Mouse (Mus musculus) liver, embryonic 16.5 days (tissue): ENCODE data around the gene Ampd1. TPM values are rescaled to one million over a fixed set of nuclear protein-coding genes. Genes with fewer than 3 reads are reported as not detected.

Experiments
- ATAC-seq: fragments of 200-750 bp; cut with Nextera tagmentation; 2 replicates; pipeline ENCODE4 v1.8.0; 2017; ENCODE audit warnings: low read depth, mild to moderate bottlenecking, moderate number of reproducible peaks, moderate library complexity
- H3K27ac ChIP-seq: fragments of 300-500 bp; sonication (generic); 2 replicates; pipeline ENCODE4 v1.5.1; 2014; ENCODE audit warnings: mild to moderate bottlenecking, low read length
- H3K27me3 ChIP-seq: fragments of 300-500 bp; sonication (generic); 2 replicates; pipeline ENCODE4 v1.6.1; 2014; ENCODE audit warnings: low read depth, low read length, mixed read lengths; ENCODE audit not compliant: control insufficient read depth, insufficient read depth
- H3K36me3 ChIP-seq: fragments of 300-500 bp; sonication (generic); 2 replicates; pipeline ENCODE4 v1.6.1; 2014; ENCODE audit warnings: mild to moderate bottlenecking; ENCODE audit not compliant: control insufficient read depth, insufficient read depth
- H3K4me1 ChIP-seq: fragments of 300-500 bp; sonication (generic); 2 replicates; pipeline ENCODE4 v1.6.1; 2014; ENCODE audit warnings: low read depth, low read length, mixed read lengths; ENCODE audit not compliant: control insufficient read depth
- H3K4me2 ChIP-seq: fragments of 300-500 bp; sonication (generic); 2 replicates; pipeline ENCODE4 v1.6.1; 2014; ENCODE audit warnings: low read depth, low read length, mixed read lengths
- H3K4me3 ChIP-seq: fragments of 300-500 bp; sonication (generic); 2 replicates; pipeline ENCODE4 v1.5.1; 2014; ENCODE audit warnings: low read depth, mild to moderate bottlenecking, low read length
- H3K9ac ChIP-seq: fragments of 300-500 bp; sonication (generic); 2 replicates; pipeline ENCODE4 v1.6.1; 2014; ENCODE audit warnings: low read depth, low read length
- H3K9me3 ChIP-seq: fragments of 300-500 bp; sonication (generic); replicated peaks from 2 replicates; pipeline ENCODE4 v1.6.1; 2016; ENCODE audit warnings: low read length; ENCODE audit not compliant: control insufficient read depth
- WGBS: fragments of 180-500 bp; shearing (Covaris S2); extraction: QIAGEN DNeasy Blood & Tissue Kit; methylation state at CpG from one replicate; pipeline ENCODE4 v1.1.7; 2014; ENCODE audit not compliant: insufficient replicate concordance; 5-methylcytosine and 5-hydroxymethylcytosine counted together
- polyA plus RNA-seq: library from polyadenylated mRNA; unstranded; fragments of >200 nt; fragmentation: Nextera tagmentation; extraction: Ambion mirVana; gene quantifications from 2 replicates; pipeline ENCODE4 v1.2.1, GENCODE M21; 2015

The Ampd1 gene
- polyA plus RNA-seq, 1 experiment from 2014 or later = 1.6 TPM

GRCm38 (mm10) chr3:103068971-103069370, 4.8 kb upstream of the Ampd1 start:
- H3K9me3 ChIP-seq = no peaks in the 10 kb centered on the region
- H3K27me3 ChIP-seq = no peaks in the 10 kb centered on the region
- 80% methylated on average over 6 of the region's 6 CpGs for WGBS
- no peak overlapping the region for H3K4me2 ChIP-seq
- no peak overlapping the region for H3K27ac ChIP-seq
- no peak overlapping the region for H3K9ac ChIP-seq
- no peak overlapping the region for H3K4me3 ChIP-seq
- H3K36me3 ChIP-seq = peaks cover 17% of the 10 kb centered on the region
- ATAC-seq = no peak
- no peaks in the 10 kb centered on the region for H3K4me1 ChIP-seq

DNA sequence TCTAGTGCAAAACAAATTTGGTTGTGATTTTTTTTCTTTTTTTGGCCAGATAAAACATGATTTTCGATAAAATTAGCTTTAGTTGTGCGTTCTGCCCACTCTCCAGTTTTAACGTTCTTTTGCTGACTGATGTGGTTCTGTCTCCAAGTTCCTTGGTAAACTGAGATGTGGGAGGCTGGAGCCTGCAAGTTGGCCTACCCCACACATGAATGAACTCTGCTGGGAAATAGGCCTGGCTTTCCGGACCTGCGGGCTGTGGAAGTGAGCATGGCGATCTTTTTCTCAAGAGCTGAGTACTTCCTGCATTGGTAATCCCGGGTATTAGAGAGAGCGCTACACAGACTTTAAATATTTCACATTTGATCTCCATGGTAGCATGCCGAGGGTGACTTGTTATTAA, 2.1 kb downstream of the Ampd1 start:
- Histone ChIP-seq H3K4me2 (no peak overlapping the region), H3K27ac (no peak overlapping the region), H3K4me1 (no peaks in the 10 kb centered on the region), H3K36me3 (no peaks in the 10 kb centered on the region), H3K9me3 (no peaks in the 10 kb centered on the region), H3K27me3 (no peaks in the 10 kb centered on the region), H3K9ac (no peak overlapping the region), H3K4me3 (no peak overlapping the region)
- ATAC-seq = no peak
- 74% methylated on average over 9 of the region's 9 CpGs for WGBS

DNA sequence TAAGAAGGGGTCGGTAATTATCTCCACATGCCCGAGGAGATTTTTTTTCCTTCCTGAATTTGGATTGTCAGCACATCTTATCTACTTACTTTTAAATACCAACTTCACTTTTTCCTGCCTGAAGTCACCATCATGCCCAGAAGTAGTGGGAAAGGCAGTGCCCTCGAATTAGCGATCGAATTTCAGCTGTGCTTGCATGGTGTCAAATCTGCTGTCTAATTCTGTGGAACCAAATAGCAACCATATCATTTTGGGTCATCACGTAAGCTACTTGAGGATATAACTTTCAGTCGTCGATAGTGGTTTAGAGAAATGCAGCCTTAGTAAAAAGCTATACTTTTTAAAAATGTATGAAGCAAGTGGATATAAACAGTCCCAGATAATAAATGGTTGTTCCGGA, 2.7 kb downstream of the Ampd1 start:
- H3K36me3 ChIP-seq = no peaks in the 10 kb centered on the region
- WGBS = 70% methylated on average over 9 of the region's 9 CpGs
- H3K9me3 ChIP-seq = no peaks in the 10 kb centered on the region
- H3K4me1 ChIP-seq = no peaks in the 10 kb centered on the region
- no peak overlapping the region for H3K27ac ChIP-seq
- no peak for ATAC-seq
- no peaks in the 10 kb centered on the region for H3K27me3 ChIP-seq
- H3K9ac ChIP-seq = no peak overlapping the region
- H3K4me3 ChIP-seq = no peak overlapping the region
- H3K4me2 ChIP-seq = no peak overlapping the region

DNA sequence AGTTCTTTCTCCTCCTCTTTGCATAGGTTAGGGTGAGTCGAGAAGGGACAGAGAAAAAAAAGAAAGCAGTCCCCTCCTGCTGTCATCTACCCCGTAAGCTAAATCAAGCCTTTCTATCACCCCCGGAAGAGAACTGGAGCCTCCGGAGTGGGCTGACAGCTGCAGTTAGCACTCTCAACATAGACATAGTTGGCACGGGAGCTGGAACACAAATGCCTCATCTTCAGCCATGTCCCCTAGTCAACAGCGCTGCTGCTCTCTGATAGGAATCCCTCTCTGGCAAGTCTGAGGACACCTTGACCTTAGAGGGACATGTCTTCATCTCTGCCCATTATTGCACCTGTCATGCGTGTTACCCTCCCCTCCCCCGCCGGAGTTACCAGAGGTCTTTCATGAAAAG, 5.5 kb downstream of the Ampd1 start:
- Histone ChIP-seq H3K36me3 (no peaks in the 10 kb centered on the region), H3K9ac (no peak overlapping the region), H3K27ac (no peak overlapping the region), H3K27me3 (no peaks in the 10 kb centered on the region), H3K4me2 (no peak overlapping the region), H3K9me3 (no peaks in the 10 kb centered on the region), H3K4me1 (no peaks in the 10 kb centered on the region), H3K4me3 (no peak overlapping the region)
- WGBS = 77% methylated on average over 9 of the region's 9 CpGs
- no peak for ATAC-seq

- no peaks in the 10 kb centered on the region for H3K4me1 ChIP-seq
- WGBS = 63% methylated on average over 11 of the region's 11 CpGs
- H3K4me3 ChIP-seq = no peak overlapping the region
- ATAC-seq = no peak
- no peaks in the 10 kb centered on the region for H3K9me3 ChIP-seq
- H3K36me3 ChIP-seq = no peaks in the 10 kb centered on the region
- H3K27me3 ChIP-seq = no peaks in the 10 kb centered on the region
- H3K4me2 ChIP-seq = no peak overlapping the region
- no peak overlapping the region for H3K27ac ChIP-seq
- no peak overlapping the region for H3K9ac ChIP-seq
Observed at GRCm38 (mm10) chr3:103081051-103081450, 7.2 kb downstream of the Ampd1 start.

DNA sequence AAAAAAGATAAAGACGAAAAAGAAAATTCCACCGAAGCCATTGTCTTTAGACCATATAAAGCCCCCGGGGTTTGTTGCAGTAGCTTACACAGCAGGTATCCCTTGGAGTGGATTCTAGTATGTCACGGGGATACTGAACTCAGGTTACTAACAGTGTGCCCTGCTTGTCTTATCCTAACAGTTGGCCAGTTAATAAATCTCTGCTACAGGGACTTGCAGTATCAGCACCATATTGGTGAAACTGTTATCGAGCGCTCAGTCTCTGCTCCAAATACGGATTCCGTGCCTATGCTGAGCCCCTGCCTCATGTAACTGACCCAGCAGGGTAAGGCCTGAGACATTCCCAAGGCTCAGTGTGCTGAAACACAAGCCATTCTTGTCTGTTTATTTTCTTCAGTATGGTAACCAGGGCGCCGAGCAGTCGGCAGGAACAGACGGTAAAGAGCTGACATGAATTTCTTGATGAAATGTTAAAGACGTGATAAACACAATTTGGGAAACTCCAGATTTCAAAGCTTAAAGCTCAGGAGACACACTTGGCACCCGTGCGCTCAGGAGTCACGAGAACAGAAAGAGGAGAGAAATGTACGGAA, 8.1 kb downstream of the Ampd1 start:
- Histone ChIP-seq H3K4me3 (no peak overlapping the region), H3K9ac (no peak overlapping the region), H3K27me3 (no peaks in the 10 kb centered on the region), H3K4me1 (no peaks in the 10 kb centered on the region), H3K4me2 (no peak overlapping the region), H3K36me3 (no peaks in the 10 kb centered on the region), H3K9me3 (no peaks in the 10 kb centered on the region), H3K27ac (no peak overlapping the region)
- ATAC-seq = no peak
- 76% methylated on average over 17 of the region's 17 CpGs for WGBS

DNA sequence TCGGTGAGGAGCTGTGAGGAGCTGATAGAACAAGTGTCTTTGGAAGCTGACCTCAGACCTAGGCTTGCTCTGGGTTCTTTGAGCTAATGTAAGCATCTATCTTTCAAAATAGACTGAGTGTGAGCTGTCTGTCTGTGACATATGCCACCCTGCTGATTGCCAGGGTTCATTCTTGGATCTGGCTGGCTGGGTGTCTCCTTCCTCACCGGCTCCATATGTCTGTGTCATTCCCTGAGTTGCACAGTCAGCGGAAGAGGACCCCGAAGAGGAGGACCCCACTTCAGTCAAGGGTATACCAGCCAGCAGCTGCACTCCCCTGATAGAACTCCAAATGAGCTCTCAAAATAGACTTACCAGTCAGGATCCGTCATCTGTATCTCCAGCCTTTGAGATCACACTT, 8.9 kb downstream of the Ampd1 start:
- H3K9ac ChIP-seq = no peak overlapping the region
- WGBS = 69% methylated on average over 5 of the region's 5 CpGs

DNA sequence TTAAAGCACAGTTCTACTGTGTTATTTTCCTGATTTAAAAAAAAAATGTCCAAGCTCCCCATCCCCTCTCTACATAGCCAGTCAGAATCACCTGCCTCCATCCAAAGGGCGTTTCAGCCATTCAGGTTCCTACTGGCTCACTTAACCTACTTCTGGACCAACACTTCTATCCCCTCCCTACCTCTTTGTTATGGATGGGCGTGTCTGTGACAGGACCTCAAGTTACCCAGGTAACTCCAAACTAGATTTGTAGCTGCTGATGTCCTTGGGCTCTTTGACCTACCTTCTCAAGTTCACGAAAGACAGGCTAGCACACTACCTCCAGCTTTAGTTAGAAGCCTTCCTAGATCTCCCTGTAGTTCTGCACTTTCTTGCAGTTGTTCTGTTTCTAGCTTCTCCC, 12.2 kb downstream of the Ampd1 start:
- no peak overlapping the region for H3K4me3 ChIP-seq
- whole genome bisulfite sequencing = 63% methylated on average over 3 of the region's 3 CpGs

More for the DNA sequence above, 8.9 kb downstream of the Ampd1 start:
- Histone ChIP-seq H3K9me3 (no peaks in the 10 kb centered on the region), H3K27me3 (no peaks in the 10 kb centered on the region), H3K36me3 (no peaks in the 10 kb centered on the region), H3K4me1 (no peaks in the 10 kb centered on the region), H3K27ac (no peak overlapping the region), H3K4me3 (no peak overlapping the region), H3K4me2 (no peak overlapping the region)
- ATAC-seq = no peak

GRCm38 (mm10) chr3:103091753-103092152, 17.9 kb downstream of the Ampd1 start:
- H3K4me1 ChIP-seq = no peaks in the 10 kb centered on the region
- no peak overlapping the region for H3K9ac ChIP-seq
- H3K27ac ChIP-seq = no peak overlapping the region
- ATAC-seq = no peak
- H3K9me3 ChIP-seq = no peaks in the 10 kb centered on the region
- 51% methylated on average over 2 of the region's 2 CpGs for WGBS
- no peaks in the 10 kb centered on the region; the same call in 1 of the 2 replicates for H3K27me3 ChIP-seq
- H3K36me3 ChIP-seq = no peaks in the 10 kb centered on the region
- H3K4me3 ChIP-seq = no peak overlapping the region
- H3K4me2 ChIP-seq = no peak overlapping the region

More for the DNA sequence above, 12.2 kb downstream of the Ampd1 start:
- Histone ChIP-seq H3K27ac (no peak overlapping the region), H3K4me2 (no peak overlapping the region), H3K9me3 (no peaks in the 10 kb centered on the region), H3K36me3 (no peaks in the 10 kb centered on the region), H3K9ac (no peak overlapping the region), H3K27me3 (no peaks in the 10 kb centered on the region; the same call in 1 of the 2 replicates), H3K4me1 (no peaks in the 10 kb centered on the region)
- ATAC-seq = no peak
